Mouse (Mus musculus): ENCODE measurements at regions not wholly inside any gene's neighbourhood (a gene's known extent, or its start where the extent isn't known, plus 50 kb on each side); places are given as distances from the start of the nearest gene placed in this dataset.
"Not testable (repeated sequence)": the region's sequence is repeated elsewhere in the genome, so short reads cannot be mapped to it uniquely, and the experiment has no call there.

DNA sequence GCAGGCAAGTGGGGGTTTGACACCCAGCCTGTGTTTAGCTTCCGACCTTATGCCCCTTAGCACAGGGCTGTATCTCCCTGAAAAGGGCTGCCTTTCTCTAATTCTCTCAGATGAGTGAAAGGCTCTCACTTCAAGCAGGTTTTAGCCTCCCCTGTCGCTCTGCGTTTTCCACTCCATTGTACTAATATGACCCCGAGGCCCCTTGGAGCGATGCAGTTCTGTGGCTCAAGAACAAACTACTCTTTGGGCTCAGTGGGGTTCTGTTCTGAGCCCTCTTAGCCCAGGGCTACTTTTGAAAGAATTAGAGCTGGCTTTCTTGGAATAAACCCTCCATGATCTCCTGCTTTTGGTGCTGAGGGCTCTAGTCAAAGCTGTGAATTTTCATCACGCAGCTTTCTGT is 53.4 kb upstream of the Castor2 start:
- Histone ChIP-seq H3K27me3 (replicated peaks) (no peaks in the 10 kb centered on the region), H3K9me3 (peaks cover 31% of the 10 kb centered on the region), H3K4me3 (replicated peaks) (no peak overlapping the region), H3K36me3 (replicated peaks; ENCODE audit: low read length) (no peaks in the 10 kb centered on the region), H3K4me1 (no peaks in the 10 kb centered on the region; the same call in 1 of the 2 replicates)
- TF ChIP-seq GATA1 (IDR thresholded peaks at IDR 0.05; ENCODE audit: borderline replicate concordance, low read length) (no peak), FLI1 (IDR thresholded peaks at IDR 0.05; ENCODE audit: low read length) (no peak)

DNA sequence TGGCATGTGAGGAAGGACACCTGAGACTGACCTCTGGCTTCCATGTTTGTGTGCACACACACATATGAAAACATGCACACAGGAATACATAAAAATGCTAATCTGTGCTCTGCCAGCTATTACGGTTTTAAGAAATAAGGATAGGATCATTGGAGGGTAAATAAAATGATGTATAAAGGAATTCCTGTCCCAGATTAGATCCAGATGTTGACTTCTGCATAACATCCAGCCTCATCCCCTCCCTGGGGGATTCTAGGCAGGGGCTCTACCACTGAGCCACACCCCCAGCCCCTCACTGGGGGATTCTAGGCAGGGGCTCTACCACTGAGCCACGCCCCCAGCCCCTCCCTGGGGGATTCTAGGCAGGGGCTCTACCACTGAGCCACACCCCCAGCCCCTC is 56.6 kb upstream of the Castor2 start:
- not testable (repeated sequence) for H3K27me3 ChIP-seq (replicated peaks); H3K36me3 ChIP-seq (replicated peaks; ENCODE audit: low read length); H3K4me1 ChIP-seq; H3K4me3 ChIP-seq (replicated peaks)
- H3K9me3 ChIP-seq = peaks cover 16% of the 10 kb centered on the region

DNA sequence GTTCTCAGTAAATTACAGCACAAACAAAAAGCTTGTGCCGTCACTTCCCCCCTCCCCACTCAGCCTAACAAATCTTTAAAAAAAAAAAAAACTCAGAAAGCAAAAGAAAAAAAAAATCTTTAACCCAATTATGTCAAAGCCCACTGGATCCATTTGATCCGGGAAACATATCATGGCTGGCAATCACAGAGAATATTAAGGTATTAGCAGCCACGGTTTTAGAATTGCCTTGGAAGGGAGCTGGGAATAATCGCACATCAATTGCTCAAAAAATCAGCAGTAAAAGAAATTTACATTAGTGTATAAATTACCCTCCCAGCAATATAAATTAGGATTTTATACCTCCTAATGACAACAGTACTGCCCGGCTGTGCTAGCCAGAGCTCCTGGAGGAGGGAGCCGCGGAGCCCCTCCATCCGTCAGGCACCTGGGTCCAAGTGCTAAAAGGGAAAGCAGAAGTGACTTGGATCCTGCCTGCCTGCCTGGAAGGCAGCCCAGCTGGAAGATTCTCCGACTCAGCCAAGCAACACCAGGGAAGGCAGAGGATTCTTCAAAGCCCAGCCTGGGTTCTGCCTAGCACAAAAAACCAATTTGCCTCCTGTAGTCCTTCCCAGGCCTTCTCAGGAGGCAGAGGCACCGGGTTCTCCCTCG is 72.1 kb upstream of the Castor2 start:
- H3K36me3 ChIP-seq (replicated peaks; ENCODE audit: low read length) = no peaks in the 10 kb centered on the region
- H3K4me3 ChIP-seq (replicated peaks) = no peak overlapping the region
- no peaks in the 10 kb centered on the region for H3K27me3 ChIP-seq (replicated peaks)
- H3K4me1 ChIP-seq = no peaks in the 10 kb centered on the region
- H3K9me3 ChIP-seq = peaks cover 11% of the 10 kb centered on the region; the same call in 1 of the 2 replicates
- TF ChIP-seq FLI1 (IDR thresholded peaks at IDR 0.05; ENCODE audit: low read length) (no peak), GATA1 (IDR thresholded peaks at IDR 0.05; ENCODE audit: borderline replicate concordance, low read length) (no peak)

DNA sequence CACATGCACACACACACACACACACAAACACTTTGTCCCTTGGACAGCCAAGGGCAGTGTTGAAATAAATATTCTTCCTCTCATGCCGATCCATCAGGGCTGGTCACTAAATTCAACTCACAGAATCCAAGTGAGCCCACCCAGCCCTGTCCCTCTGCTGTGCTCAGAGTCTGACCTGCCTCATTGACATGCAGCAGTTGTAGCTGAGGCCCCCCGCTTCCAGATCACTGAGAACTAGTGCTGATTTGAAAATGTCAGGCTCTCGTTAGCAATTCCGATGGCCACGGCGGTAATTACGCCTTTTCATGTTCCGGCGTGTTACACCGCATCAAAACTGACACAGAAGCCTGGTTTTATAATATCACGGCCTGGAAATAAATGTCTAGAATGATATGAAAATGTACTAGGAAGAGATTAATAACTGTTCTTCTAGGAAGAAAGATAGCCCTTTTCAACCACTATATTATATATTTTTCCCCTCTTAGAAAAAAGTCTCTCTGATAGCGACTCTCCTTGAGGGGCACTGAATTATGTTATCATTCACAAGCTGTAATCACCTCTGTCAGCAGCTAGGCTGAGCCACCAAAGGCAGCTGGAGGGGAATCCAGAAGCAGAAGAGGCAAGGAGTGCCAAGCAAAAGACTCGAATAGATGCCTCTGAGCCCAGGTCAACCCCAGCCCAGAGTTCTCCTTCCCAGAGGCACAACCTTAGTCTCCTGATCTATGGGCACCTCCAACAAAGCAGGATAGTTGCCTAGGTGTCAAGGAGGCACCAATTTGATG is 79.7 kb upstream of the Castor2 start:
- no peaks in the 10 kb centered on the region for H3K4me1 ChIP-seq
- TF ChIP-seq GATA1 (IDR thresholded peaks at IDR 0.05; ENCODE audit: borderline replicate concordance, low read length) = no peak
- no peak for TF ChIP-seq FLI1 (IDR thresholded peaks at IDR 0.05; ENCODE audit: low read length)

DNA sequence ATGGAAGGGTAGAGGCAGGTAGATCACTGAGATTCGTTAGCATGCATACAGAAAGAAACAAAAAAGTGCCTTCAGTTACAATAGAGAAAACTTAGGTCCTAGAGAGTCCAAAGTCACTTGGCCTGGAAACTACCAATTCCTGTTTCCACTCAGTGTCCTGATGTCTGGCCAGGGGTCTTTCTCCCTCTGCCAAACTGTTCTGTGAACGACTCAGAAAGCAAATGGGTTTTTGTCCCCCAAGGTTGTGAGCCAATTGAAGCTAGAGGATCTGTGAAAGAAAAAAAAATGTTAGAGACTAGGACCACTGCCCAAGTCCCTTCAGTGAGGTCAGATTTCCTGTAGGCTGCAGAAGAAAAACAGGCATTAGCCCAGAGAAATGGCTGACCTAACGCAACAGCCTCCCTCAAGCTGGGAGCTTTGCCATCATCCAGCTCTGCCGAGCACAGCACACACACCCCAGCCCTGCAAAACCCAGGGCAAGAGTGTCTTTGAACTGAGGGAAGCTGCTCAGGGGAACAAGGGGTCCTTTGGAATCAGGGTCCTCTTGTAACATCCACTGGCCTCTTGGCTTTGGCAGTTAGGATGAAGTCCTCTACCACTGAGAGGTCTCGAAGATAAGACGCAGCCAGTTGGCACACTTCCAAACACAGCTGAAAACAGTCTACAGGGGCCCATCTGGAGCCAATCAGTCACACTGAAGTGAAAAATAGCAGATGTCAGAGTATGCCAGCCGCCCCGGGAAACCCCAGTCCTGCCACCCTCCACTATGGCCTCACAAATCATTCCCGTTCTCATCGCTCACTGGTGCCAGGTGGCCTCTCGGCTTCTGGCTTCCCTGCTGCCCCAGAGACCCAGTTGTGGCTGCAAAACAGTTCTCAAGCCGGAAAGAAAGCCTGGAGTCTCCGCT is 85.0 kb upstream of the Castor2 start:
- TF ChIP-seq GATA1 (IDR thresholded peaks at IDR 0.05; ENCODE audit: borderline replicate concordance, low read length) (no peak), FLI1 (IDR thresholded peaks at IDR 0.05; ENCODE audit: low read length) (no peak)
- H3K4me3 ChIP-seq (replicated peaks) = no peak overlapping the region
- H3K4me1 ChIP-seq = no peaks in the 10 kb centered on the region
- no peaks in the 10 kb centered on the region for H3K36me3 ChIP-seq (replicated peaks; ENCODE audit: low read length)
- no peaks in the 10 kb centered on the region for H3K9me3 ChIP-seq
- no peaks in the 10 kb centered on the region for H3K27me3 ChIP-seq (replicated peaks)

More for the DNA sequence above, 79.7 kb upstream of the Castor2 start:
- no peak overlapping the region for H3K4me3 ChIP-seq (replicated peaks)
- H3K36me3 ChIP-seq (replicated peaks; ENCODE audit: low read length) = no peaks in the 10 kb centered on the region
- no peaks in the 10 kb centered on the region for H3K27me3 ChIP-seq (replicated peaks)
- 0 out of 2 replicates have a peak, but pooled peaks cover 5% of the 10 kb centered on the region for H3K9me3 ChIP-seq

DNA sequence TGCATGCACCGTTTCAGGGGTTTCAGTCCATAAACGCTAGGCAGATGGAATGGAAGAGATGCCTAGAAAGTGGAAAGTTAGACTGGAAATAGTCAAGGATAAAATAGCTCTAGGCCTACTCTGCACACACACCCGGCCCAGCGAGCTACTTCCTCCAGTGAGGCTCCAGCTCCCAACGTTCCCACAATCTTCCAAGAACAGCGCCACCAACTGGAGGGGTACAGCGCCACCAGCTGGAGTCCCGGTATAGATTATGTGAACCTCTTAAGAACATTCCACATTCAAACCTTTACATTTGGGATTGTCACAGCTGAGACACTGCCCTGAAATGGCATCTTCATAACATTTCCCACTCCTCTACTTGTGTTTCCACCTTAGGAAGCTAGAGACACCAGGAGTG is 86.3 kb upstream of the Castor2 start:
- no peaks in the 10 kb centered on the region for H3K27me3 ChIP-seq (replicated peaks)
- TF ChIP-seq GATA1 (IDR thresholded peaks at IDR 0.05; ENCODE audit: borderline replicate concordance, low read length) = no peak
- TF ChIP-seq FLI1 (IDR thresholded peaks at IDR 0.05; ENCODE audit: low read length) = no peak
- no peaks in the 10 kb centered on the region for H3K4me1 ChIP-seq
- no peaks in the 10 kb centered on the region for H3K36me3 ChIP-seq (replicated peaks; ENCODE audit: low read length)
- H3K9me3 ChIP-seq = no peaks in the 10 kb centered on the region
- H3K4me3 ChIP-seq (replicated peaks) = no peak overlapping the region

DNA sequence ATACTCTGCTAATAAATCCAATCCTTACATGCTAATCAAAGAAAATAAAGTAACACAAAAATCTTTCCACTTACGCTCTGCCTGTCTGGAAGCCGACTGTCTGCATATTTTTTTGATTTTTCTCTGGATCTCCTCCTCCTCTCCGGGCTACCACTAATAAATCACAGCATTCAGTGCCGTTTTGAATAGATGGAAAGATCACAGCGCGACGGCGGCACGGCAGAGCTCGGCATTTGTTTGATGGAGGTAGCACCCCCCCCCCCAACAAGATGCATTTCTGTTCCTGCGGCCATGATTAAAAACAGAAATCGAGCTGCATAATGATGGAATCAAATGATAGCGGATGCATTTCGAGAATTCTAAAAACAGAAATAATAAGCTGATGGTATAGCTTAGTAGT is 89.7 kb upstream of the Castor2 start:
- Histone ChIP-seq H3K4me3 (replicated peaks) (no peak overlapping the region), H3K36me3 (replicated peaks; ENCODE audit: low read length) (no peaks in the 10 kb centered on the region), H3K9me3 (no peaks in the 10 kb centered on the region), H3K4me1 (peaks cover 7% of the 10 kb centered on the region; the same call in 1 of the 2 replicates), H3K27me3 (replicated peaks) (no peaks in the 10 kb centered on the region)
- no peak for TF ChIP-seq FLI1 (IDR thresholded peaks at IDR 0.05; ENCODE audit: low read length)
- no peak for TF ChIP-seq GATA1 (IDR thresholded peaks at IDR 0.05; ENCODE audit: borderline replicate concordance, low read length)

DNA sequence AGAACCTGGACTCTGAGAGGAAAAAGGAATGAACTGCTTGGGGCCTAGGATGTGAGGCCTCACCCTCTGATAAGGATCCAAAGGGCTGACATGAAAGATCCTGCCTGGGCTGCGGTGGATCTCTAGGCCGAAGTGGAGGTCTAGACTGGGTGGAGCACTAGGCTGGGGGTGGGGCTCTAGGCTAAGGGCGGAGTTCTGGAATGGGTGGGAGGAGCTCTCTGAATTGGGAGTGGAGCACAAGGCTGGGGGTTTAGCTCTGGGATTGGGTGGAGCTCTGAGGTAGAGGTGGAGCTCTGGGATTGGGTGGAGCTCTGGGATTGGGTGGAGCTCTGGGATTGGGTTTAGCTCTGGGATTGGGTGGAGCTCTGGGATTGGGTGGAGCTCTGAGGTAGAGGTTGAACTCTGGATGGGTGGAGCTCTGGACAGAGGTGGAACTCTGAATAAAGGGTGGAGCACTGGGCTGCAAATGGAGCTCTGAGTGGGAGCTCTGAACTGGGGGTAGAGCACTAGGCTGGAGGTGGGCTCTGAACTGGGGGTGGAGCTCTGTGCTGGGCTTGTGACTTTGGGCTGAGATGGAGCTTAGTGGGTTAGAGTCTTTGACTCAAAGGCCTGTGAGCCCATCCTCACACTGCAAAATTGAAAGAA is 92.3 kb upstream of the Castor2 start:
- Histone ChIP-seq H3K4me1 (peaks cover 7% of the 10 kb centered on the region; the same call in 1 of the 2 replicates), H3K27me3 (replicated peaks) (no peaks in the 10 kb centered on the region), H3K9me3 (peaks cover 3% of the 10 kb centered on the region; the same call in 1 of the 2 replicates), H3K36me3 (replicated peaks; ENCODE audit: low read length) (no peaks in the 10 kb centered on the region), H3K4me3 (replicated peaks) (no peak overlapping the region)
- TF ChIP-seq FLI1 (IDR thresholded peaks at IDR 0.05; ENCODE audit: low read length) = no peak
- no peak for TF ChIP-seq GATA1 (IDR thresholded peaks at IDR 0.05; ENCODE audit: borderline replicate concordance, low read length)

DNA sequence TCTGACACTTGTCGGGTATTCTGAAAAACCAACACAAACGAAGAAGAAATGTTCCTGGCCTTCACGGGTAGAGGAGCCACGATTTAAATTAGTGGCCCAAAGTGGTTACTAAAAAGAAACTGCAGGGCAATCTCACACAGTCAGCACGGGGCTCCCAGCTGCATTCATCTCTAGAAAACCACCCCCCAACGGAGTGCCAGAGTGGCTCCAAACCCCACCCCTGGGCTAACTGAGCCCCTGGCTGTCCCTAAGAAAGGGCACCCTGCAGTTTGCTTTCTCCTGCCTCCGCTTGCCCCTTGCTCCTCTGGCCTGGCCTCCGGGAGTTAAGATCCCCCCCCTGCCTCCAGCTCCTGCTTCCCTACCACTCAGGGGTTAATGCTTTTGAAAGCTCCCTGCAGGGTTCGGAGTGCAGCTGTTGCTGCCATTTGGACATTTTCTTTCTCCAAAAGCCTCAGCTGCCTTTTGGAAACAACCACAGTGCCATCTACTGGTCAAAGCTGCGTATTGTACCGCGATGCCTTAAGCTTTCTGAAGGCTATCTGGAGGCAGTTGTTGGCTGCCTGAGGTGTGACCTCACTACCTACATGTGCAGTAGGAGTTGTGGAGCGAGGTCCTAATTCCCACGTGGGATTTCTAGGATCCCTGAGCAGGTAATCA is 92.9 kb upstream of the Castor2 start:
- H3K9me3 ChIP-seq = peaks cover 3% of the 10 kb centered on the region; the same call in 1 of the 2 replicates

More for the DNA sequence above, 92.9 kb upstream of the Castor2 start:
- H3K4me1 ChIP-seq = peaks cover 7% of the 10 kb centered on the region; the same call in 1 of the 2 replicates
- peak overlapping the region; percentile 35 for H3K4me3 ChIP-seq (replicated peaks)
- TF ChIP-seq GATA1 (IDR thresholded peaks at IDR 0.05; ENCODE audit: borderline replicate concordance, low read length) (no peak), FLI1 (IDR thresholded peaks at IDR 0.05; ENCODE audit: low read length) (no peak)
- no peaks in the 10 kb centered on the region for H3K27me3 ChIP-seq (replicated peaks)
- no peaks in the 10 kb centered on the region for H3K36me3 ChIP-seq (replicated peaks; ENCODE audit: low read length)

All from megakaryocyte, embryonic 14.5 days (primary cell).